Mouse (Mus musculus) testis, adult 2 months (tissue): ENCODE data around the gene Vps54.

Experiments
- CTCF ChIP-seq: fragments of 200-500 bp; IDR thresholded peaks from 2 replicates; pipeline ENCODE4 v1.5.1; 2012; ENCODE audit warnings: low read depth, mild to moderate bottlenecking, inconsistent platforms, low read length, moderate library complexity; ENCODE audit not compliant: control insufficient read depth, insufficient read depth, insufficient replicate concordance
- POLR2A ChIP-seq: fragments of 200-500 bp; IDR thresholded peaks from 2 replicates; pipeline ENCODE4 v1.6.1; 2012; ENCODE audit warnings: low read depth, mild to moderate bottlenecking, inconsistent platforms, low read length, moderate library complexity; ENCODE audit not compliant: control insufficient read depth

- TF ChIP-seq CTCF (no peak), POLR2A (no peak)
Measured at GRCm38 (mm10) chr11:21237474-21238278, 1.4 kb upstream of the Vps54 start.
